Mouse (Mus musculus) liver, embryonic 11.5 days (tissue): Measurements from ENCODE around the gene Faah. TPM values are rescaled to one million over a fixed set of nuclear protein-coding genes. Genes with fewer than 3 reads are reported as not detected.

Experiments used
- ATAC-seq: fragments of 200-750 bp; cut with Nextera tagmentation; replicated peaks from 2 replicates; pipeline ENCODE4 v1.8.0; 2017; ENCODE audit warnings: moderate number of reproducible peaks, mild to moderate bottlenecking, moderate TSS enrichment, moderate library complexity; ENCODE audit not compliant: low FRiP score
- DNase-seq: peaks from one replicate; pipeline ENCODE4 v3.0.0-alpha.2; 2017; ENCODE audit warnings: low spot score
- H3K27ac ChIP-seq: fragments of 300-500 bp; sonication (generic); 2 replicates; pipeline ENCODE4 v1.5.1; 2014; ENCODE audit warnings: mild to moderate bottlenecking, low read depth, low read length, control low read depth
- H3K27me3 ChIP-seq: fragments of 300-500 bp; sonication (generic); replicated peaks from 2 replicates; pipeline ENCODE4 v1.6.1; 2014; ENCODE audit warnings: low read length, mixed read lengths; ENCODE audit not compliant: control insufficient read depth, insufficient read depth
- H3K36me3 ChIP-seq: fragments of 300-500 bp; sonication (generic); 2 replicates; pipeline ENCODE4 v1.6.1; 2014; ENCODE audit warnings: mild to moderate bottlenecking, low read length, moderate library complexity, mixed read lengths; ENCODE audit not compliant: control insufficient read depth, insufficient read depth
- H3K4me1 ChIP-seq: fragments of 300-500 bp; sonication (generic); replicated peaks from 2 replicates; pipeline ENCODE4 v1.6.1; 2014; ENCODE audit warnings: low read length, mixed read lengths; ENCODE audit not compliant: control insufficient read depth, insufficient read depth
- H3K4me2 ChIP-seq: fragments of 300-500 bp; sonication (generic); 2 replicates; pipeline ENCODE4 v1.6.1; 2014; ENCODE audit warnings: mild to moderate bottlenecking, control low read depth, moderate library complexity
- H3K4me3 ChIP-seq: fragments of 300-500 bp; sonication (generic); 2 replicates; pipeline ENCODE4 v1.5.1; 2014; ENCODE audit warnings: low read depth, low read length, control low read depth
- H3K9ac ChIP-seq: fragments of 300-500 bp; sonication (generic); 2 replicates; pipeline ENCODE4 v1.6.1; 2014; ENCODE audit warnings: low read depth, low read length, control low read depth
- H3K9me3 ChIP-seq: fragments of 300-500 bp; sonication (generic); 2 replicates; pipeline ENCODE4 v1.6.1; 2016; ENCODE audit warnings: low read length, inconsistent platforms, mixed read lengths; ENCODE audit not compliant: control insufficient read depth
- WGBS: fragments of 180-500 bp; shearing (Covaris S2); extraction: QIAGEN DNeasy Blood & Tissue Kit; methylation state at CpG from one replicate; pipeline ENCODE4 v1.1.7; 2014; 5-methylcytosine and 5-hydroxymethylcytosine counted together
- polyA plus RNA-seq: library from polyadenylated mRNA; unstranded; fragments of >200 nt; fragmentation: Nextera tagmentation; extraction: Ambion mirVana; gene quantifications from 2 replicates; pipeline ENCODE4 v1.2.1, GENCODE M21; 2014

Gene Faah
- polyA plus RNA-seq, 1 experiment from 2014 or later: 3.9 TPM

- DNase-seq (peak; percentile 64), ATAC-seq (no peak)
- Histone ChIP-seq H3K9me3 (no peaks in the 10 kb centered on the region), H3K27me3 (peaks cover 100% of the 10 kb centered on the region), H3K4me1 (no peaks in the 10 kb centered on the region), H3K27ac (no peak overlapping the region), H3K36me3 (no peaks in the 10 kb centered on the region), H3K9ac (no peak overlapping the region), H3K4me2 (no peak overlapping the region), H3K4me3 (no peak overlapping the region)
- whole genome bisulfite sequencing: 3% methylated on average over 37 of the region's 37 CpGs
Measured at GRCm38 (mm10) chr4:115938276-115939160, 79.2 kb downstream of the Faah start.

- no peak for ATAC-seq
- Histone ChIP-seq H3K36me3 (no peaks in the 10 kb centered on the region), H3K4me1 (no peaks in the 10 kb centered on the region), H3K27ac (no peak overlapping the region), H3K27me3 (peaks cover 100% of the 10 kb centered on the region), H3K9me3 (no peaks in the 10 kb centered on the region), H3K4me3 (no peak overlapping the region), H3K9ac (no peak overlapping the region), H3K4me2 (no peak overlapping the region)
- WGBS: 6% methylated on average over 19 of the region's 19 CpGs
- no peak for DNase-seq
Measured at GRCm38 (mm10) chr4:115937061-115937976, 80.4 kb downstream of the Faah start.

- no peak for ATAC-seq
- 2% methylated on average over 20 of the region's 20 CpGs for WGBS
Measured at GRCm38 (mm10) chr4:115936646-115937045, 81.1 kb downstream of the Faah start.

GRCm38 (mm10) chr4:115935835-115936581 lies 81.7 kb downstream of the Faah start:
- 2% methylated on average over 36 of the region's 36 CpGs for WGBS
- no peaks in the 10 kb centered on the region for H3K4me1 ChIP-seq
- ATAC-seq (no peak), DNase-seq (peak; percentile 49)
- H3K27me3 ChIP-seq: peaks cover 100% of the 10 kb centered on the region
- no peak overlapping the region for H3K9ac ChIP-seq
- no peak overlapping the region for H3K4me3 ChIP-seq
- no peak overlapping the region for H3K27ac ChIP-seq
- H3K9me3 ChIP-seq: no peaks in the 10 kb centered on the region
- no peak overlapping the region for H3K4me2 ChIP-seq
- H3K36me3 ChIP-seq: no peaks in the 10 kb centered on the region

More at GRCm38 (mm10) chr4:115936646-115937045, 81.1 kb downstream of the Faah start:
- no peaks in the 10 kb centered on the region for H3K36me3 ChIP-seq
- H3K4me2 ChIP-seq: no peak overlapping the region
- H3K4me1 ChIP-seq: no peaks in the 10 kb centered on the region
- DNase-seq: no peak
- H3K27me3 ChIP-seq: peaks cover 100% of the 10 kb centered on the region
- H3K9me3 ChIP-seq: no peaks in the 10 kb centered on the region
- H3K9ac ChIP-seq: no peak overlapping the region
- no peak overlapping the region for H3K27ac ChIP-seq
- H3K4me3 ChIP-seq: no peak overlapping the region

GRCm38 (mm10) chr4:115931556-115932088 lies 86.1 kb downstream of the Faah start:
- Histone ChIP-seq H3K4me1 (no peaks in the 10 kb centered on the region), H3K4me2 (no peak overlapping the region), H3K27ac (no peak overlapping the region), H3K36me3 (no peaks in the 10 kb centered on the region), H3K27me3 (peaks cover 89% of the 10 kb centered on the region), H3K9me3 (no peaks in the 10 kb centered on the region), H3K9ac (no peak overlapping the region), H3K4me3 (no peak overlapping the region)
- no peak for ATAC-seq
- DNase-seq: no peak
- WGBS: 49% methylated on average over 13 of the region's 13 CpGs

GRCm38 (mm10) chr4:115927637-115928036 lies 90.1 kb downstream of the Faah start:
- no peaks in the 10 kb centered on the region for H3K9me3 ChIP-seq
- no peak overlapping the region for H3K4me3 ChIP-seq
- WGBS: 51% methylated on average over 7 of the region's 7 CpGs
- H3K4me1 ChIP-seq: no peaks in the 10 kb centered on the region
- DNase-seq (no peak), ATAC-seq (no peak)
- H3K9ac ChIP-seq: no peak overlapping the region
- no peaks in the 10 kb centered on the region for H3K36me3 ChIP-seq
- no peak overlapping the region for H3K4me2 ChIP-seq
- peaks cover 66% of the 10 kb centered on the region for H3K27me3 ChIP-seq
- H3K27ac ChIP-seq: no peak overlapping the region

- Histone ChIP-seq H3K36me3 (no peaks in the 10 kb centered on the region), H3K4me2 (no peak overlapping the region), H3K27ac (no peak overlapping the region), H3K4me3 (no peak overlapping the region), H3K4me1 (no peaks in the 10 kb centered on the region), H3K9me3 (no peaks in the 10 kb centered on the region), H3K9ac (no peak overlapping the region), H3K27me3 (peaks cover 31% of the 10 kb centered on the region)
- no peak for ATAC-seq
- 70% methylated on average over 16 of the region's 16 CpGs for WGBS
- no peak for DNase-seq
Measured at GRCm38 (mm10) chr4:115923262-115923880, 94.4 kb downstream of the Faah start.

GRCm38 (mm10) chr4:115922688-115923087 lies 95.0 kb downstream of the Faah start:
- no peak overlapping the region for H3K9ac ChIP-seq
- DNase-seq (no peak), ATAC-seq (no peak)
- no peaks in the 10 kb centered on the region for H3K9me3 ChIP-seq
- no peak overlapping the region for H3K27ac ChIP-seq
- WGBS: 76% methylated on average over 5 of the region's 5 CpGs
- H3K4me1 ChIP-seq: no peaks in the 10 kb centered on the region
- no peak overlapping the region for H3K4me3 ChIP-seq
- no peak overlapping the region for H3K4me2 ChIP-seq
- no peaks in the 10 kb centered on the region for H3K36me3 ChIP-seq
- peaks cover 33% of the 10 kb centered on the region for H3K27me3 ChIP-seq
